Mouse (Mus musculus) gastrocnemius, adult 18-20 months (tissue): ENCODE measurements at regions not wholly inside any gene's neighbourhood (a gene's known extent, or its start where the extent isn't known, plus 50 kb on each side); places are given as distances from the start of the nearest gene placed in this dataset.

Experiments
- DNase-seq: peaks from one replicate; pipeline ENCODE4 v3.0.0; 2021; ENCODE audit warnings: low spot score

DNA sequence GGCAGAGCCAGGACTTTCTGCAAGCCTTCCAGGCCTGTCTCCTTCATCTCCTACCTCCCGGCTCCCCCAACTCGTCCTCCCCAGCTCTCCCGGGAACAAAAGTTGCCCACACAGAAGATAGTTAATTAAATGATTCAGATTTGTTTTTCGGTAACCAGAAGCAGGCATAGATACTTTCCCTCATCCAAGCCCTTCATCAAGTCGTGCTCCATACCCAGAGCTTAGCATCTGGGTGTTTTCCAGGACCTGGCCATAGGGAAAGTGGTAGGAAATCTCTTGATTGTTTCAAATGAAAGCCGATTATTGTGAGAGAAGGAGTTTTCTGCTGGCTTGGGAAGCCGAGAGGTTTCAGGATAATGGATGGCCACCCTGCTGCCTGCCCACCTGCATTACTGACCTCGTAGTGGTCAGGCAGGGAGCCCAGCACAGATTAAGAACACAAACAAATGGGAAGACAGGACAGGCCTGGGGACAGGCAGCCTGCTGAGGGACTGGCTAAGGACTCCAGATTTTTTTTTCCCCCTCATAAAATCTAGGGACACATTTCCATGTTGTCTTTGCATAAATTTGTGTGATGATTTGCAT lies 142.2 kb upstream of the Cadm1 start:
- DNase-seq, result no peak

DNA sequence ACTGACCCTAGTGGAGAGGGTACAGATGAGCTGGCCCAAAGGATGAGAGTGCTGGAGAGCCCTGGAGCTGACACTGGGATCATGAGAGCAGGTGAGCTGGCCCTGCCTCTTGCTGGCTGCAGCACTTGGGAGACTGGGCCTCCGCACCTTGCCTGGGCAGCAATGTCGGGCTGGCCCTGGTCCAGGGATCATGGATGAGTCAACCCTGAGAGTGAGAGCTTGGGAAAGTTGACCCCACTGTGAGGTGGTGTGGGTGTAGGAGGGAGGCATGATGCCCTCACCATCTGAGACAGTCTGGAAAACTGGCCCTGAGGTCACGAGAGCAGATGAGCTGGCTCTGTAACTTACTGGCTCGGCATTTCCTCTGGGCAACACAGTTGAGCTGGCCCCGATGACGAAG lies 140.1 kb upstream of the Cadm1 start:
- DNase-seq, result no peak

DNA sequence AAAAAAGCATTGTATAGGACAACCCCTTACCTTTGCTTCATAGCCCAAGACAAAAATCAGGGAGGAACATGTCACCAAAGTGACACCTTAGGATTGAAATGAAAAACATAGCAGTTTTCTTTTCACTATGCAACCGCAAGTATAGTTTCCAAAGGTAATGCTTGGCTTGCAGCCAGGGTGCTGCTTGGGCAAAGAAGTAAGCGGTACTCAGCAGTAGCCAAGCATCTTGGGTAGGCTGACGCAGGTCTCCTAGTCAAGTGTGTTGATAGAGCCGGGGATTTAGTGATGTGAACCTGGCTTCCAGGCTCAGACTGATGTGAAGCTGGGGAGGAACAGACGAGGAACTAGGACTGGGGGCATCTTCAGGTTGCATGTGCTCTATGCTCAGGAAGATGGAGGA lies 138.3 kb upstream of the Cadm1 start:
- DNase-seq, result no peak

DNA sequence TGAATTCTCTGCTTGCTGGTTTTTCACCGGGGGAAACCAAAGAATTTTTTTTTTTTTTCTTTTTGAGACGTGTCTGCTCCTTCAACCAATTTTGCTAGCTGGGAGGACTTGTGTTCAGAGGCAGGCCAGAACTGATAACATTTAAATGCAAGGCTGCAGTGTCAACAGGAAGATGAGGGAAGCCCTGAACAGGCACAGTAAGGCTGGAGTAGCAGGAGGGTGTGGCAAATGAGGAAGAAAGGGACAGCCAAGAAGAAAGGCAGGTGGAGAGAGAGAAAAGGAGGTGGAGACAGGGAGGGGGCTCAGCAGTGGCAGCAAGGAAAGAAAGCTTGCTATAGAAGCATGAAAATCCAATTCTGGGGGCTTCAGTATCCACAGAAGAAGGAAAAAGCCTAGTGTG lies 130.4 kb upstream of the Cadm1 start:
- no peak for DNase-seq

DNA sequence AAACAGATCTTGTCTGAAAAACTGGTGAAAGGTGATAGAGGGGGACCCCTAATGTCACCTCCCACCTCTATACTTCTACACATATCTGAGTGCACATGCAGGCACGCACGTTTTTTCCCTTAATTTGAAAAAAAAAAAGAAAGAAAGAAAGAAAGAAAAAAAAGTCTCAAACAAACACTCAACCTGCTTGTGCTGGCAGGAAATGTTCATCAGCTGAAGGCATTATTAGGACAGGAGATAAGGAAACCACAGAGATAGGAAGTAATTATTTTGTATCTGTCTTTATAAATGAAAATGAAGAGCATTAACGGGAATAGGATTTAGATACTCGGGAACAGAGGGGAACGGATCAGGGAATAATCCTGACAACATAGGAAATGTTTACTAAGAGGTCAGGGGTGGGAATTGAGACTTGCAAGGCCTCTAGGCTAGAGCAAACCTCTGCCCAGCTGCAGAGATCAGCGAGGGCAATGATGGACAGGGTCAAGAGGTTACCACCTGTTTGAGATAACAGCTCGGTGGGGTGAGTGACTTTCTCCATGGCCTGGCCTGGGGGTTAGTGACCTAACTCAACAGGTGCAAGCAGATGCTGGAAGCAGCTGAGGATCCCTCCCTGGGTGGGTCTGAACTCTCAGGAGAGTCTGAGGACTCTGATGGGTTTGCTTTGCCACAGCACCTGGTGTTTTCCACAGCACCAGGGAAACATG lies 129.7 kb upstream of the Cadm1 start:
- no peak for DNase-seq

DNA sequence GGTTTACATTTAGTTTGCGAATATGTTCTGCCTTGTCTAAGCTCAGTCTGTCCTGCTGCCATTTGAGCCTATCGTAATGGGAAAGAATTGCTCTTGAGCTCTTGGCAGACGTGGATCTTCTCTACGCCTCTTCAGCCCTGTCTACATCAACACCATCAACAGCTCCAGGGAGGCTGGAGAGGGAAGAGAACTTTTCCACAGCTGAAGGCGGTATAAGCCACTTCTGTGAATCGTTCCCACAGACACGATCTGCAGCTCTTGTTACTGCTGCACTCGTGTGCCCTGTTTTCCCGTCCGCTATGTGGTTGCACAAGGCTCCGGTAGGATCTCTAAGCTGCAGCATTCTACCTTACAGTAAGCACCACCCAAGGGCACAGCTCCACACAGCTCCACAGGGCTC lies 128.5 kb upstream of the Cadm1 start:
- DNase-seq, result no peak

DNA sequence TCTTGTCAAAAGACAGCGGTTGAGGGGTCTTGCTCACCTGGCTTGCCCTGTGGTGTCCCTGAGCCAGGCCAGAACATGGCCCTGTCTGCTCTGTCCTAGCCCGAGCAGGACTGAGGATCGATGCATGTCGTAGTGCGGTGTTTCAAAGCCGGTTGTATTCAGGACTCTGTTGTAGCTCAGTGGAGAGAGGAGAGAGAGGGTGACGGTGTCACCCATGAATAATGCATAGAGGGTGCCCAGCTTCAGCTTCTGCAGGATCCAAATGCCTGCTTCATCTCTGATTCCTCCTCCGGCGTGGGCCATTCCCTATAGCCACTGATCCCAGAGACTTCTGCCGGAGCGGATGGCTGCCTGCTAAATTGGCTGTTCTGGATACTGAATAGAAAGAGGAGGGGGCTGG lies 126.7 kb upstream of the Cadm1 start:
- DNase-seq, result no peak

DNA sequence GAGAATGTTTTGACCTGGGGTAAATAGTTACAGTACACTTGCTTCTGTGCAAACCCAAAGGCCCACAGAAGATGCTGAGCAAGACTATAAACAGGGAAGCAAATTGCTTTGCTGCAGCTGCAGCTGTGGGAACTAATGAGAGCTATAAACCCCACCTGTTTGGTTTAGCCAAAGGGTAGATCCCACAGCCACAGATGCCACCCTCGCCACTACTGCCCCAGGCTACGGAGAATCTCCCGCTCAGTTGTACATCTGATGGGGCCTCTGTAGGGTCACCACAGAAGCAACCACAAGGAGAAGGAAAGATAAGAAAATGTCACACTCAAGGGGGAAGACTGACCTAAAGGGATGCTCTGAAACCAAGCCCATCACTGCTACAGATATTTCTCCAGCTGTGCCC lies 125.2 kb upstream of the Cadm1 start:
- DNase-seq, result no peak

DNA sequence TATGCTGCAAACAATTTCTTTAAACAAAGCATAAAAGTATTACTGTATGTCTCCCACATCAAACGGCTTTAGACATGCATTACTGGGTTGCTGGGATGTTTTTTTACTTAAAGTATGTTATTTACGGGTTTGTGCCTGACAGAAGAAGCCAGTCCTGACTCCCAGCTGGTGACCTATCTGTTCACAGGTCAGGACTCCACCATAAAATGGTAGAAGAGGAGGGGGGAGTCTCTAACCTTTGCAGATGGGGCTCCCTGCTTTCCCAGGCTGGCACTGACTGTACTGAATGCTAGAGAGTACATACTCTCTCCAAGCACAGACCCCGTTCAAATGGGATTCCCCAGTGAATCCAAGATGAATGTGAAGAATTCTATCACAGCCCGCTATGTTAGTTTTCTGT lies 124.4 kb upstream of the Cadm1 start:
- no peak for DNase-seq

DNA sequence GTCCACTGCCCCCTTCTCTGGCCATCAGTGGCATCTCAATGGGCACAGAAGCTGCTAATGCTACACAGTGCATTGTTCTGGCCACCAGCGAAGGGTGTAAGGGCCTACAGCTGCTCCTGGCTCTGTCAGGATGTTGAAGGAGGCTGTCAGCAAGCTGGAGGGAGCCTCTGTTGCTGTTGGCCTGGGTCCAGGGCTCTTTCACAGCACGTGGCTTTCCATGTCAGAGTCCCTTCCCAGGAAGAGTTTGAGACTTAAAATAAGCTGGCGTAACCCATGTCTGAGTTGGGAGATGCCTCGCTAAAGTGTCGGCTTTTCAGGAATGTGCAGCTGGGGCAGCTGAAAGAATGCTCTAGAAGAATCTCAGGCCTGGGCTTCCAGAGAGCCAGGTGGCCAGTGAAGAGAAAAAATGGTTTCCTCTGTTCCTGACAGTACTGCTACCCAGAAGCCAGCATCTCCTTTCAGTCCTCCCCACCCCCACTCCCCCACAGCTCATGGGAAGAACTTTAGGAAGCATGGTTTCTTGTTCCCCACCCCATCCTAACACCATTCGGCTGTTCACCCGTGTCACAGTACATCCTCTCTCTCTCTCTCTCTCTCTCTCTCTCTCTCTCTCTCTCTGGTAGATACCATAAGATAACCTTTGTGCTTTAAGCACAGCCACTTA lies 122.8 kb upstream of the Cadm1 start:
- no peak for DNase-seq

DNA sequence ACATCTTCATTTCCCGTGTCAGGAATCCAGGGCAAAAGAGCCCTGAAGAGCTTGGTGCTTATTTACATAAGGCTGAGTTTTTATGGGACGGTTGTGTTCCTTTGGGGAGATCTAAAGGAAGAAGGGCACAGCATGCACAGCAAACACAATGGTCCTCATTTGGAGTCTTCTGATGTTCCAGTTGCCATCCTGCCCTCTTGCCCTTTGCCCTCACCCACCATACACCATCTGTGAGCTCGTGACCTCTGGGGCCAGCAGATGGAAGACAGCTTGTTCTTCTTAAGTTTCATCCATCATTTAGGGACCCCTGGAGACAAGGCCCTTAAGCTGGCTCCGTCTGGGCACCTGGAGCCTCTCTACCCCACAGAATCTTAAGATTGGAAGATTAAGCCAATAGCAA lies 121.9 kb upstream of the Cadm1 start:
- DNase-seq, result no peak

DNA sequence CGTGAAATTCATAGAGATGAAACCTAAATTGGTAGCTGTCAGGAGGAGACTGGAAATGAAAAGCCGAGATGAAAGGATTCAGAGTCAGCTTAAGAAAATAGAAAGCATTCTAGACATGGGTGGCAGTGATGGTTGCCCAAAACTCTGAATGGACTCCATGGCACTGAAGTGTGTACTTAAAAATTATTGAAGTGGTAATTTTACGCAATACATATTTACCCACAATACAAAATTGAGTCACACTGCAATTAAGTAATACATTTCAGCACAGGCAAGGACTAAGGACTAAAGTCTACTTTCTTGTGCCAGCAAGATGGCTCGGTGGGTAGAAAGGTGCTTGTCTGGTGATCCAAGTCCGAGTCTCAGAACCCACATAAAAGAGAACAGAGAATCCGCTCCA lies 120.4 kb upstream of the Cadm1 start:
- DNase-seq, result no peak

DNA sequence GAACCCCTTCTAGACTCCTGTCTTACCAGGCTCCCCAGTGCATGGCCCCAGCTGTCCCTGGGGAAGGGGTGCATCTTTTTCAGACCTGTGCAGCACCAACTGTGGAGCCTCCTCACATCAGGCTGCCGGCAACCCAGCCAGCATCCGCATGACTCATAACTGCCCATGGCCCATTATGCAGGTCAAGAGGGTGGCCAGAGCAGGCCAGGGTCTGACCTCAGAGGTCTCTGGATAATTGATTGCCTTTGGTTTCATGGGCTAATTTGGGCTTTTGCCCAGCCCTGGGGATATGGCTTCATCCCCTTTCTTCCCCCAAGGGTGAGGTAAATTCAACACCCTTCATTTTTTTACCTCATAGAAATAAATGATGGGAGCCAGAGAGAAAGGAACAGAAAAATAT lies 117.2 kb upstream of the Cadm1 start:
- DNase-seq, result no peak

DNA sequence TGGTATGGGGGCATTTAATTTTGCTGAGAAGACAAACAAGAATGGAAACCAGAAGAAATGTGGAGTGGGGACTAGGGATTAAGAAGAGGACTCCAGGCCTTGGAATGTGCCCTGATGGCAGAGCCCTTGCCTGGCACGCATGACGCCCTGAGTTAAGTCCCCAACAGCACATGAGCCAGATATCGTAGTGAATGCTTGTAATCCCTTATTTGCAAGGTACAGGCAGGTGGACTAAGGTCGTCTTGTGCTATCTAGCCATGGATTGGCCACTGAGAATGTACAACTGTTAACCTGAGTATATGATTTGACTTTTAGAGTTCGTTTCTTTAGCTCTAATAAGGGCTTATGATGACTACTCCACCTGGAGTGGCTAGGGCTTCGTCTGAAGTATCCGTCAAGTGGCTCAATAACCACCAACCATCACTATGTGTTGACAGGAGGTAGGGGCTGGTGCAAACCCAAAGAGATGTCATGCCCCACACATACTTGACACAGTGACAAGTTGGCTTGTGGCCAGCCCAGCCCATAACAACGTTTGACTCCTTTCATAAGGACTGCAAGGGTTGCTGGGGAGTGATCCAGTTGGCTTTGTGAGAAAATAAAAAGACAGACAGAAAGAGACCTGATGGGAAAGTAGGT lies 115.5 kb upstream of the Cadm1 start:
- no peak for DNase-seq

DNA sequence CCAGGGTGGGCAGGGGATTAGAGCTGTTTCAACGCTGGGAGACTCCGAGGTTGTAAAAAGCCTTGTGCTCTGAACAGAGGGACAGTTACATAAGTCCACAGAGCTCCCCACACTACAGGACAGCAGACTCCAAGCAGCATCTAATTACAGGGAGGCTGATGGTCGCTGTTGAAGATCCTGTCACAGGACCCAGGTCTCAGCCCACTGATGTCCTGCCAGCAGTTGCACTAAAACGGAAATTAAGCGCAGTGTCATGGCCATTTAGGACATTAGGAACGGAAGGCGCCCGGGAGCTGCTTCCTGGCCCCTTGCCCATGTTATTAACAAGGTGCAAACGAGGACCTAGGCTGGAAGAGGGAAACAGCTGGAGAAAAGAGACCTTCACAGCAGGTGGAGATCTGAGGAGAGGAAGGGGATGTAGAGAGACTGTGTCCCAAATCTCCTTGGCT lies 107.8 kb upstream of the Cadm1 start:
- DNase-seq, result peak; percentile 70

DNA sequence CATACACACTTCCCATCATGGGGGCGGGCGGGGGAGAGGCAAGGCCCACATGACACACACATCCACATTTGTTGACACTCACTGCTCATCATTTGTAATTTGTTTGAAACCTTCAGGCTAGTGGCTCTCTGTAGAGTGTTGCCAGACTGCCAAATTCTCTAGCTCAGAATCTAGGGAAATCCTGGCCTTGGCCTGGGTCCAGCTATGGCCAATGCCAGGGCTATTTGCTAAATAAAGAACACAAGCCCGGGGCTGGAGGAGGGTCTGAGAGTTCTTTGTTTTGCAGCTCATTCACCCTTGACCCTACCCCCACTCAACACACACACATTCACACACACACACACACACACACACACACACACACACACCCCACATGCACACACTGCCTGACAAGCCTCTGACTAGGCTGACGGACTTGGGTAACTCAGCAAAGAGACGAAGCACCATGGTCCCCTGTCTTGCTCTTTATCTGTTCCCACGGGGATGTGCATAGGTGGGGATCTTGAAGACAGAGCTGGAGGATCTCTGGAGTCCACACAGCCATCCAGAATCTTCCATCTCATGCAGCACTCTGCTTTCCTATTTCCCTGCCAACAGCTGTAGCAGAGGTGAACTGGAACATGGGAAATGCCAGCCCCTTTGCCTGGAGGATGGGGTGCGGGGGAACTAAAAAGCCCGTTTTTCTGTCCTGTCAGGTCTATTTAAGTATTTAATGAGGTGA lies 107.1 kb upstream of the Cadm1 start:
- DNase-seq, result peak; percentile 36

DNA sequence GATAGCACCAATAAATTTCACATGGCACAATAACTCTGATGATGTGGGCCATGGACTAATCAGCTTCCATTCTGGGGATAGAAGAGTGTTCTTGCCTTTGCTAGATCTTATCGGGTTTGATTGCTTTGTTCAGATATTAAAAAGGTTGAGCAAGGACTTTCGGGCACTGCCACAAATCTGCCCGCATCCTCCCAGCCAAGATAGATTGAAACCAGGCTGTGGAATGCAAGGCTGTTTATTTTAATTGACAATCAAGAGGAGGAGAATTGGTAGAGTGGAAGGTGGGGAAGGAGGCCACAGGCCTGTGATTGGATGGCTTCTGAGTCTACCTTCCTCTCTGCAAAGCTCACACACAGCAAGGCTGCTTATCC lies 106.5 kb upstream of the Cadm1 start:
- no peak for DNase-seq

DNA sequence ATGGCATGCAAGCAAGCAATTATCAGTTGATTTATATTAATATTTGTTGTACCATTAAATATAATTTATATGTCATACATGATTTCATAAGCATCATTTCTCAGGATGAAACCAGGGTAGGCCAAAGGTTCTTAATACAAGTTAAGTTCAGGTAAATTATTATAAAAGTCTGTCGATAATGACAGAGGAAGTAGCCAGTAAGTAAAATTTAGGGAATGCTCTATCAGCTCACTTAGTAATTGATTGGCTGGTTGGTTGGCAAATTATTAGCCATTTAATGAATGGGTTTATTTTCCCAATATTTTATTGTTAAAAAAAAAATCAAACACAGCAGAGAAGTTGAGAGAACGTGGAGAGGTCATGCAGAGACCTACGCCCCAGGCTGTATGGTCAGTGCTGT lies 105.8 kb upstream of the Cadm1 start:
- no peak for DNase-seq

DNA sequence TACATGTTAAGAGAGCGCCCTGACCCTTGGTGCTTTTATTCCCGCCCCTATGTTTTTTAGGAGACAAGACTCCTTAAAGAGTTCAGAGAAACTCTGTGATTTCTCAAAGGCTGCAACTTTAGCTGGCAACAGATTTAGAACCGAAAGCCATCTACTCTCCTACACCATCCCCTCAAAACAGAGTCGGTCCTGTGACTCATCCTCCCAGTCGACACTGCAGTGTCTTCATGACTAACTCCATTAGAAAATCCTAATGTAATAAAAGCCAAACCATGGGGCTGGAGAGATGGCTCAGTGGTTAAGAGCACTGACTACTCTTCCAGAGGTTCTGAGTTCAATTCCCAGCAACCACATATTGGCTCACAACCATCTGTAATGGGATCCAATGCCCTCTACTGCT lies 103.3 kb upstream of the Cadm1 start:
- DNase-seq, result no peak

DNA sequence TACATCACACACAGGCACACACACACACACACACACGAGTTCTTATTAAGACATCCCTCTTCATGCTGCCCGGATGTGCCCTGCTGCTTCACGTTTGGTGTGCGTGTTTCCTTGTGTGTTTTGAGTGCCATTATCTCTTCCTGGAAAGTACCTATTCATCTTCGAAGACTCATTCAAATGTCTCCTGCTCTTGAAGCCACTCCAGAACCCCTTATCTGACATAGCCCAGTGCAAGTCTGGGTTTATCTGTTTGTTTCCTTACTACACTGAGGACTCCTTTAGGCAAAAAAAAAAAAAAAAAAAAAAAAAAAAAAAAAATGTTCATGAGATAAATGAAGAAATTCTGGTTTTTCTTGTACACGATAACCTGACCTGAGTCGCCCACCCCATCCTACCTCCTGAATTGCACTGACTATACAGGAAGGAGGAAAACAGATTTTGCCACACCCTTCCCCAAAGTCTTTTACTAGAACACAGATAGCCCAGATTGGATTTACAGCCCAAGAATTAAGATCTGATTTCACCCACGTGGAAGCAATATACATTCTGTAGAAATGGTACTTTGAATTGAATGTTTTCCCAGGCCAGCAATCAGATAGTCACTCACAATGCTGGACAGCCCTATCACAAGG lies 101.1 kb upstream of the Cadm1 start:
- no peak for DNase-seq

DNA sequence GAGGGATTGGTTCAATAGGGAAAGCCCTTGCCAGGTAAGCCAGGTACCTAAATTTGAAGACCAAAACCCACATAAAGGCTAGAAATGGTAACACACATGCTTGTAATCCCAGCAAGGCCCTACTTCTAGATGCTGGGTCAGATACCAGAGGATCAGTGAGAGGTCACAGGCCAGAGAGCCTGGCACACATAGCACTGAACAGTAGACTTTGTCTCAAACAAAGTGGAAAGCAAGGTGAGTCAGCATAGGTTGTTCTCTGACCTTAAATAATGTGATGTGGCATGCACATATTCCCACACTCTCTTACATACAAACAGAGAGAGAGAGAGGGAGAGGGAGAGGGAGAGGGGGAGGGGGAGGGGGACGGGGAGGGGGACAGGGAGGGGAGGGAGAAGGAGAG lies 100.3 kb upstream of the Cadm1 start:
- DNase-seq, result no peak

DNA sequence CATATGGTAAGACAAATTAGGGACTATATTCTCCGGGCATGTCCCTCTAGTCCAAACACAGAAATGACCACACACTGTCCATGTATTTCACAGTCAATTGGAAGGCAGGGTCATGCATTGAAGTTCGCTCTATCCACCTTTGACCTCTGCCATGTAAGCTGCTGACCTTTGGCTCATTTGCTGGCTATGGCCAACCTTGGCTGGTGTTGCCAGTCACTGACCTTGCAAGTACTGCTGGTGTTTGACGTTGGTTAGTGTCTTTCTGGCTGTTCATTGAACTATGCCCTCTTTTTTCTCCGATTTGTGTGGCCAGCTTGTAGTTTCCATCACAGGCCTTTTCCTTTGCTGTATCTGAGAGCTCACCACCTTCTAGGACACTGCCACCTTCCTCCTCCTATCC lies 97.3 kb upstream of the Cadm1 start:
- DNase-seq, result no peak
